Mouse (Mus musculus): ENCODE results near the gene Serpina6. TPM values are rescaled to one million over a fixed set of nuclear protein-coding genes. Genes with fewer than 3 reads are reported as not detected.
"Not testable (repeated sequence)": the region's sequence is repeated elsewhere in the genome, so short reads cannot be mapped to it uniquely, and the experiment has no call there.

Gene Serpina6
- polyA plus RNA-seq, 1 experiment = not detected

GRCm38 (mm10) chr12:103687021-103687420, 30.0 kb upstream of the Serpina6 start:
- Histone ChIP-seq H3K27ac (ENCODE audit: insufficient read depth, low read length) (no peak overlapping the region), H3K9me3 (replicated peaks; ENCODE audit: control insufficient read depth, insufficient read depth, low read length, poor library complexity, severe bottlenecking) (no peaks in the 10 kb centered on the region), H3K4me1 (ENCODE audit: control insufficient read depth, insufficient read depth, low read length) (no peaks in the 10 kb centered on the region), H3K4me3 (ENCODE audit: low read depth, low read length) (no peak overlapping the region), H3K9ac (ENCODE audit: low read depth, poor library complexity, severe bottlenecking) (no peak overlapping the region), H3K36me3 (ENCODE audit: control insufficient read depth, insufficient read depth, low read length, poor library complexity, severe bottlenecking) (no peaks in the 10 kb centered on the region), H3K27me3 (ENCODE audit: control insufficient read depth, insufficient read depth, low read length, poor library complexity, severe bottlenecking) (no peaks in the 10 kb centered on the region)
- TF ChIP-seq CTCF (IDR thresholded peaks at IDR 0.05; ENCODE audit: low read depth, low read length) = no peak
- TF ChIP-seq POLR2A (IDR thresholded peaks at IDR 0.05; ENCODE audit: insufficient read depth, low read length) = no peak
- TF ChIP-seq EP300 (IDR thresholded peaks at IDR 0.05; ENCODE audit: insufficient read depth, low read depth, low read length) = no peak

GRCm38 (mm10) chr12:103686050-103686449, 29.0 kb upstream of the Serpina6 start:
- H3K9ac ChIP-seq (ENCODE audit: low read depth, poor library complexity, severe bottlenecking) = no peak overlapping the region
- H3K4me1 ChIP-seq (ENCODE audit: control insufficient read depth, insufficient read depth, low read length) = no peaks in the 10 kb centered on the region
- H3K9me3 ChIP-seq (replicated peaks; ENCODE audit: control insufficient read depth, insufficient read depth, low read length, poor library complexity, severe bottlenecking) = no peaks in the 10 kb centered on the region
- H3K27ac ChIP-seq (ENCODE audit: insufficient read depth, low read length) = no peak overlapping the region
- H3K4me3 ChIP-seq (ENCODE audit: low read depth, low read length) = no peak overlapping the region
- no peaks in the 10 kb centered on the region for H3K36me3 ChIP-seq (ENCODE audit: control insufficient read depth, insufficient read depth, low read length, poor library complexity, severe bottlenecking)
- H3K27me3 ChIP-seq (ENCODE audit: control insufficient read depth, insufficient read depth, low read length, poor library complexity, severe bottlenecking) = no peaks in the 10 kb centered on the region
- TF ChIP-seq POLR2A (IDR thresholded peaks at IDR 0.05; ENCODE audit: insufficient read depth, low read length) (no peak), CTCF (IDR thresholded peaks at IDR 0.05; ENCODE audit: low read depth, low read length) (no peak), EP300 (IDR thresholded peaks at IDR 0.05; ENCODE audit: insufficient read depth, low read depth, low read length) (no peak)

- Histone ChIP-seq H3K9me3 (replicated peaks; ENCODE audit: control insufficient read depth, insufficient read depth, low read length, poor library complexity, severe bottlenecking) (no peaks in the 10 kb centered on the region), H3K9ac (ENCODE audit: low read depth, poor library complexity, severe bottlenecking) (no peak overlapping the region), H3K36me3 (ENCODE audit: control insufficient read depth, insufficient read depth, low read length, poor library complexity, severe bottlenecking) (no peaks in the 10 kb centered on the region), H3K4me1 (ENCODE audit: control insufficient read depth, insufficient read depth, low read length) (no peaks in the 10 kb centered on the region), H3K27me3 (ENCODE audit: control insufficient read depth, insufficient read depth, low read length, poor library complexity, severe bottlenecking) (no peaks in the 10 kb centered on the region), H3K4me3 (ENCODE audit: low read depth, low read length) (no peak overlapping the region), H3K27ac (ENCODE audit: insufficient read depth, low read length) (no peak overlapping the region)
- no peak for TF ChIP-seq POLR2A (IDR thresholded peaks at IDR 0.05; ENCODE audit: insufficient read depth, low read length)
- TF ChIP-seq EP300 (IDR thresholded peaks at IDR 0.05; ENCODE audit: insufficient read depth, low read depth, low read length) = no peak
- no peak for TF ChIP-seq CTCF (IDR thresholded peaks at IDR 0.05; ENCODE audit: low read depth, low read length)
Observed at GRCm38 (mm10) chr12:103685386-103685785, 28.4 kb upstream of the Serpina6 start.

GRCm38 (mm10) chr12:103683775-103684174, 26.8 kb upstream of the Serpina6 start:
- no peaks in the 10 kb centered on the region for H3K36me3 ChIP-seq (ENCODE audit: control insufficient read depth, insufficient read depth, low read length, poor library complexity, severe bottlenecking)
- H3K9me3 ChIP-seq (replicated peaks; ENCODE audit: control insufficient read depth, insufficient read depth, low read length, poor library complexity, severe bottlenecking) = no peaks in the 10 kb centered on the region
- no peak for TF ChIP-seq POLR2A (IDR thresholded peaks at IDR 0.05; ENCODE audit: insufficient read depth, low read length)
- TF ChIP-seq EP300 (IDR thresholded peaks at IDR 0.05; ENCODE audit: insufficient read depth, low read depth, low read length) = no peak
- no peak for TF ChIP-seq CTCF (IDR thresholded peaks at IDR 0.05; ENCODE audit: low read depth, low read length)
- H3K4me3 ChIP-seq (ENCODE audit: low read depth, low read length) = no peak overlapping the region
- H3K4me1 ChIP-seq (ENCODE audit: control insufficient read depth, insufficient read depth, low read length) = no peaks in the 10 kb centered on the region
- no peak overlapping the region for H3K9ac ChIP-seq (ENCODE audit: low read depth, poor library complexity, severe bottlenecking)
- H3K27me3 ChIP-seq (ENCODE audit: control insufficient read depth, insufficient read depth, low read length, poor library complexity, severe bottlenecking) = no peaks in the 10 kb centered on the region
- H3K27ac ChIP-seq (ENCODE audit: insufficient read depth, low read length) = no peak overlapping the region

GRCm38 (mm10) chr12:103681739-103682138, 24.7 kb upstream of the Serpina6 start:
- Histone ChIP-seq H3K27ac (ENCODE audit: insufficient read depth, low read length) (no peak overlapping the region), H3K4me1 (ENCODE audit: control insufficient read depth, insufficient read depth, low read length) (no peaks in the 10 kb centered on the region), H3K36me3 (ENCODE audit: control insufficient read depth, insufficient read depth, low read length, poor library complexity, severe bottlenecking) (no peaks in the 10 kb centered on the region), H3K4me3 (ENCODE audit: low read depth, low read length) (no peak overlapping the region), H3K9me3 (replicated peaks; ENCODE audit: control insufficient read depth, insufficient read depth, low read length, poor library complexity, severe bottlenecking) (no peaks in the 10 kb centered on the region), H3K9ac (ENCODE audit: low read depth, poor library complexity, severe bottlenecking) (no peak overlapping the region), H3K27me3 (ENCODE audit: control insufficient read depth, insufficient read depth, low read length, poor library complexity, severe bottlenecking) (no peaks in the 10 kb centered on the region)
- TF ChIP-seq POLR2A (IDR thresholded peaks at IDR 0.05; ENCODE audit: insufficient read depth, low read length) = no peak
- no peak for TF ChIP-seq EP300 (IDR thresholded peaks at IDR 0.05; ENCODE audit: insufficient read depth, low read depth, low read length)
- TF ChIP-seq CTCF (IDR thresholded peaks at IDR 0.05; ENCODE audit: low read depth, low read length) = no peak

GRCm38 (mm10) chr12:103681169-103681568, 24.2 kb upstream of the Serpina6 start:
- Histone ChIP-seq H3K9ac (ENCODE audit: low read depth, poor library complexity, severe bottlenecking) (no peak overlapping the region), H3K9me3 (replicated peaks; ENCODE audit: control insufficient read depth, insufficient read depth, low read length, poor library complexity, severe bottlenecking) (no peaks in the 10 kb centered on the region), H3K36me3 (ENCODE audit: control insufficient read depth, insufficient read depth, low read length, poor library complexity, severe bottlenecking) (no peaks in the 10 kb centered on the region), H3K4me3 (ENCODE audit: low read depth, low read length) (no peak overlapping the region), H3K27ac (ENCODE audit: insufficient read depth, low read length) (no peak overlapping the region), H3K27me3 (ENCODE audit: control insufficient read depth, insufficient read depth, low read length, poor library complexity, severe bottlenecking) (no peaks in the 10 kb centered on the region), H3K4me1 (ENCODE audit: control insufficient read depth, insufficient read depth, low read length) (no peaks in the 10 kb centered on the region)
- TF ChIP-seq POLR2A (IDR thresholded peaks at IDR 0.05; ENCODE audit: insufficient read depth, low read length) (no peak), CTCF (IDR thresholded peaks at IDR 0.05; ENCODE audit: low read depth, low read length) (no peak), EP300 (IDR thresholded peaks at IDR 0.05; ENCODE audit: insufficient read depth, low read depth, low read length) (no peak)

- not testable (repeated sequence) for H3K9ac ChIP-seq (ENCODE audit: low read depth, poor library complexity, severe bottlenecking); H3K4me3 ChIP-seq (ENCODE audit: low read depth, low read length); H3K27ac ChIP-seq (ENCODE audit: insufficient read depth, low read length); H3K36me3 ChIP-seq (ENCODE audit: control insufficient read depth, insufficient read depth, low read length, poor library complexity, severe bottlenecking); H3K27me3 ChIP-seq (ENCODE audit: control insufficient read depth, insufficient read depth, low read length, poor library complexity, severe bottlenecking); H3K9me3 ChIP-seq (replicated peaks; ENCODE audit: control insufficient read depth, insufficient read depth, low read length, poor library complexity, severe bottlenecking); H3K4me1 ChIP-seq (ENCODE audit: control insufficient read depth, insufficient read depth, low read length)
Observed at GRCm38 (mm10) chr12:103679853-103680252, 22.8 kb upstream of the Serpina6 start.
